Mouse (Mus musculus) heart, postnatal 0 days (tissue): ENCODE data around the gene Muc16. TPM values are rescaled to one million over a fixed set of nuclear protein-coding genes. Genes with fewer than 3 reads are reported as not detected.

ENCODE experiments used
- ATAC-seq: fragments of 200-750 bp; cut with Nextera tagmentation; 2 replicates; pipeline ENCODE4 v1.8.0; 2017; ENCODE audit warnings: low read depth, moderate number of reproducible peaks, moderate library complexity; ENCODE audit not compliant: insufficient read depth
- DNase-seq: peaks from one replicate; pipeline ENCODE4 v3.0.0-alpha.2; 2016; ENCODE audit warnings: low spot score
- H3K27ac ChIP-seq: fragments of 300-500 bp; sonication (generic); 2 replicates; pipeline ENCODE4 v1.5.1; 2014; ENCODE audit warnings: low read depth, mild to moderate bottlenecking
- H3K27me3 ChIP-seq: fragments of 300-500 bp; sonication (generic); 2 replicates; pipeline ENCODE4 v1.6.1; 2014; ENCODE audit warnings: low read length, mixed read lengths; ENCODE audit not compliant: control insufficient read depth, insufficient read depth
- H3K36me3 ChIP-seq: fragments of 300-500 bp; sonication (generic); replicated peaks from 2 replicates; pipeline ENCODE4 v1.6.1; 2014; ENCODE audit warnings: low read length, mixed read lengths; ENCODE audit not compliant: control insufficient read depth, insufficient read depth
- H3K4me1 ChIP-seq: fragments of 300-500 bp; sonication (generic); 2 replicates; pipeline ENCODE4 v1.6.1; 2014; ENCODE audit warnings: antibody characterized with exemption; ENCODE audit not compliant: control insufficient read depth, insufficient read depth
- H3K4me2 ChIP-seq: fragments of 300-500 bp; sonication (generic); 2 replicates; pipeline ENCODE4 v1.6.1; 2014; ENCODE audit warnings: low read depth, mild to moderate bottlenecking, low read length, moderate library complexity
- H3K4me3 ChIP-seq: fragments of 300-500 bp; sonication (generic); 2 replicates; pipeline ENCODE4 v1.5.1; 2014; ENCODE audit warnings: low read depth, low read length
- H3K9ac ChIP-seq: fragments of 300-500 bp; sonication (generic); replicated peaks from 2 replicates; pipeline ENCODE4 v1.6.1; 2014; ENCODE audit warnings: low read depth, low read length, mixed read lengths
- H3K9me3 ChIP-seq: fragments of 300-500 bp; sonication (generic); replicated peaks from 2 replicates; pipeline ENCODE4 v1.6.1; 2016; ENCODE audit warnings: low read length; ENCODE audit not compliant: control insufficient read depth
- CTCF ChIP-seq: IDR thresholded peaks from 2 replicates; pipeline ENCODE4 v1.5.1; 2016; ENCODE audit warnings: antibody characterized with exemption, control low read depth, low read depth
- EP300 ChIP-seq: IDR thresholded peaks from 2 replicates; pipeline ENCODE4 v1.6.1; 2016; ENCODE audit warnings: antibody characterized with exemption, low read depth
- WGBS: fragments of 180-500 bp; shearing (Covaris S2); extraction: QIAGEN DNeasy Blood & Tissue Kit; methylation state at CpG from one replicate; pipeline ENCODE4 v1.1.7; 2014; 5-methylcytosine and 5-hydroxymethylcytosine counted together
- polyA plus RNA-seq: library from polyadenylated mRNA; unstranded; fragments of >200 nt; fragmentation: Nextera tagmentation; extraction: Ambion mirVana; gene quantifications from 2 replicates; pipeline ENCODE4 v1.2.1, GENCODE M21; 2015
- total RNA-seq: library from RNA; depleted of rRNA; stranded (reverse); fragments of >200 nt; gene quantifications from 2 replicates; pipeline ENCODE4 v1.2.3, GENCODE M21; 2014; ENCODE audit warnings: low replicate concordance

Muc16 gene
- total and polyA plus RNA-seq, 2 experiments from 2014 or later: 1.00 to 14.8 TPM

GRCm38 (mm10) chr9:18598366-18598765, 76.0 kb downstream of the Muc16 start:
- DNase-seq (no peak), ATAC-seq (no peak)
- Histone ChIP-seq H3K4me3 (no peak overlapping the region), H3K9me3 (no peaks in the 10 kb centered on the region; the same call in 1 of the 2 replicates), H3K4me2 (no peak overlapping the region), H3K9ac (no peak overlapping the region), H3K36me3 (no peaks in the 10 kb centered on the region), H3K27me3 (no peaks in the 10 kb centered on the region), H3K27ac (no peak overlapping the region), H3K4me1 (no peaks in the 10 kb centered on the region)
- TF ChIP-seq CTCF (no peak), EP300 (no peak)
- WGBS: 44% methylated on average over 2 of the region's 2 CpGs

GRCm38 (mm10) chr9:18508098-18508497, 166.2 kb downstream of the Muc16 start:
- Histone ChIP-seq H3K27me3 (no peaks in the 10 kb centered on the region), H3K27ac (no peak overlapping the region), H3K9me3 (no peaks in the 10 kb centered on the region), H3K4me1 (no peaks in the 10 kb centered on the region), H3K9ac (no peak overlapping the region), H3K4me3 (no peak overlapping the region), H3K4me2 (no peak overlapping the region), H3K36me3 (no peaks in the 10 kb centered on the region)
- no peak for TF ChIP-seq CTCF
- DNase-seq: no peak
- no peak for ATAC-seq
- 46% methylated on average over 2 of the region's 2 CpGs for WGBS

- 60% methylated on average over 3 of the region's 3 CpGs for WGBS
- DNase-seq (no peak), ATAC-seq (no peak)
- no peak within 1 kb of the TSS for H3K9ac ChIP-seq
- H3K4me1 ChIP-seq: no peaks in the 10 kb centered on the region
- H3K36me3 ChIP-seq: no peaks in the 10 kb centered on the region
- no peak within 1 kb of the TSS for H3K4me3 ChIP-seq
- H3K9me3 ChIP-seq: no peaks in the 10 kb centered on the region
- H3K27ac ChIP-seq: no peak within 1 kb of the TSS
- H3K27me3 ChIP-seq: no peaks in the 10 kb centered on the region
- TF ChIP-seq EP300 (no peak), CTCF (no peak)
- no peak within 1 kb of the TSS for H3K4me2 ChIP-seq
Measured at GRCm38 (mm10) chr9:18478168-18478567, 196.2 kb downstream of the Muc16 start, which contains the start of the genes Zfp558 and Mbd3l1. TSS of gene Zfp558 (minus strand) at chr9:18478268. TSS of gene Mbd3l1 (plus strand) at chr9:18478359.

GRCm38 (mm10) chr9:18473324-18474128, 200.8 kb downstream of the Muc16 start:
- H3K27me3 ChIP-seq: no peaks in the 10 kb centered on the region
- H3K4me2 ChIP-seq: peak overlapping the region; percentile 78
- ATAC-seq: peak; percentile 95
- DNase-seq: peak; percentile 71
- 3% methylated on average over 39 of the region's 39 CpGs for WGBS
- H3K9me3 ChIP-seq: no peaks in the 10 kb centered on the region
- no peak for TF ChIP-seq EP300
- TF ChIP-seq CTCF: peak; percentile 9; the same call in 1 of the 2 replicates
- peak overlapping the region; percentile 70 for H3K4me3 ChIP-seq
- no peaks in the 10 kb centered on the region for H3K4me1 ChIP-seq
- peak overlapping the region; percentile 83 for H3K27ac ChIP-seq
- peak overlapping the region; percentile 64 for H3K9ac ChIP-seq
- no peaks in the 10 kb centered on the region for H3K36me3 ChIP-seq

GRCm38 (mm10) chr9:18468005-18468404, 206.3 kb downstream of the Muc16 start:
- ATAC-seq (no peak), DNase-seq (no peak)
- Histone ChIP-seq H3K27ac (no peak overlapping the region), H3K36me3 (0 out of 2 replicates have a peak, but pooled peaks cover 7% of the 10 kb centered on the region), H3K4me2 (no peak overlapping the region), H3K9ac (no peak overlapping the region), H3K4me3 (no peak overlapping the region), H3K9me3 (0 out of 2 replicates have a peak, but pooled peaks cover 4% of the 10 kb centered on the region), H3K4me1 (no peaks in the 10 kb centered on the region), H3K27me3 (no peaks in the 10 kb centered on the region)
- no peak for TF ChIP-seq EP300
- no peak for TF ChIP-seq CTCF
- 73% methylated on average over 3 of the region's 3 CpGs for WGBS

- H3K4me1 ChIP-seq: no peaks in the 10 kb centered on the region
Measured at GRCm38 (mm10) chr9:18467350-18467749, 207.0 kb downstream of the Muc16 start.

More at GRCm38 (mm10) chr9:18467350-18467749, 207.0 kb downstream of the Muc16 start:
- DNase-seq (no peak), ATAC-seq (no peak)
- 61% methylated on average over 3 of the region's 3 CpGs for WGBS
- no peaks in the 10 kb centered on the region for H3K27me3 ChIP-seq
- 0 out of 2 replicates have a peak, but pooled peaks cover 4% of the 10 kb centered on the region for H3K9me3 ChIP-seq
- no peak overlapping the region for H3K4me3 ChIP-seq
- 0 out of 2 replicates have a peak, but pooled peaks cover 7% of the 10 kb centered on the region for H3K36me3 ChIP-seq
- no peak overlapping the region for H3K9ac ChIP-seq
- TF ChIP-seq EP300: no peak
- TF ChIP-seq CTCF: no peak
- H3K27ac ChIP-seq: no peak overlapping the region
- H3K4me2 ChIP-seq: no peak overlapping the region
